Comparison of ENCODE assay signal across 13 mouse cellular contexts in genomic region chr10:58890671-58891439, GRCm38 (mm10).
DNase-seq lines count a peak whose midpoint lies in the region; ATAC-seq lines count a peak whose summit lies in the region.
"Had no signal": no experiment of that assay in that cellular context is flagged by ENCODE, and none has a peak within 500 bp of the region (broad histone marks: within the 10 kb centered on the region; RNA-seq: fewer than 3 reads in every experiment).

No protein-coding gene starts in this region.

- peaks cover 13% of the 10 kb centered on the region for H3K4me1 ChIP-seq in midbrain, embryonic 13.5 days (replicated peaks)

- H3K27me3 ChIP-seq in midbrain, embryonic 13.5 days: peaks cover 6% of the 10 kb centered on the region; the same call in 1 of the 2 replicates
- H3K27me3 ChIP-seq: hindbrain, embryonic 13.5 days had no signal

- peak; percentile 74 for ATAC-seq in midbrain, embryonic 13.5 days
- ATAC-seq: Patski had no signal

- H3K9ac ChIP-seq in midbrain, embryonic 13.5 days (replicated peaks): no peak overlapping the region
- H3K9ac ChIP-seq: hindbrain, embryonic 13.5 days had no signal

- no peaks in the 10 kb centered on the region for H3K36me3 ChIP-seq in midbrain, embryonic 13.5 days
- H3K36me3 ChIP-seq: hindbrain, embryonic 13.5 days had no signal

- no peak overlapping the region for H3K4me3 ChIP-seq in midbrain, embryonic 13.5 days (replicated peaks)
- H3K4me3 ChIP-seq: hindbrain, embryonic 13.5 days had no signal

- no peaks in the 10 kb centered on the region for H3K9me3 ChIP-seq in midbrain, embryonic 13.5 days

- H3K27ac ChIP-seq in midbrain, embryonic 13.5 days: no peak overlapping the region
- H3K27ac ChIP-seq: hindbrain, embryonic 13.5 days had no signal

- 22% methylated on average over 16 of the region's 16 CpGs for WGBS in midbrain, embryonic 13.5 days

- peak overlapping the region; percentile 25; the same call in 1 of the 2 replicates for H3K4me2 ChIP-seq in midbrain, embryonic 13.5 days (replicated peaks)
- H3K4me2 ChIP-seq: hindbrain, embryonic 13.5 days had no signal

- DNase-seq in lung, postnatal 4 days: peak; percentile 13 to 29
- no peak for DNase-seq in lung, postnatal 25 days (ENCODE audit: low spot score)
- DNase-seq in fat pad, adult 2 months (ENCODE audit: extremely low read depth, low read depth, low spot score): peak; percentile 66
- DNase-seq in spleen, adult 18-20 months: no peak
- DNase-seq in left cerebral cortex, postnatal 36 days (ENCODE audit: low spot score in 2 of 2): no peak
- DNase-seq in left cerebral cortex, postnatal 14 days (ENCODE audit: low spot score in 2 of 2): no peak
- DNase-seq: cerebellum, adult 2 months; kidney, adult 11 months; liver; right cerebral cortex, postnatal 14 days had no signal

- intact Hi-C loops in left cerebral cortex, postnatal 36 days (cut with DNase I): no loop called here
- intact Hi-C loops in left cerebral cortex, postnatal 14 days (cut with DNase I): no loop called here

Comparison
In these comparisons a context has a peak if more than half of its experiments do, and no peak if none do; other contexts are left out.
1. DNase-seq: peak in lung, postnatal 4 days (2 of 2) and fat pad, adult 2 months (single experiment); none in lung, postnatal 25 days (single experiment), spleen, adult 18-20 months (0 of 2), left cerebral cortex, postnatal 36 days (0 of 2) and left cerebral cortex, postnatal 14 days (0 of 2).